Mouse (Mus musculus) forebrain, embryonic 16.5 days (tissue): ENCODE results near the gene Rbm33. TPM values are rescaled to one million over a fixed set of nuclear protein-coding genes. Genes with fewer than 3 reads are reported as not detected.

Experiments
- ATAC-seq: fragments of 200-750 bp; cut with Nextera tagmentation; 2 replicates; pipeline ENCODE4 v1.8.0; 2017; ENCODE audit warnings: mild to moderate bottlenecking, moderate library complexity
- H3K27ac ChIP-seq: fragments of 300-500 bp; sonication (generic); 2 replicates; pipeline ENCODE4 v1.5.1; 2014; ENCODE audit warnings: low read length, control low read depth
- H3K27me3 ChIP-seq: fragments of 300-500 bp; sonication (generic); replicated peaks from 2 replicates; pipeline ENCODE4 v1.6.1; 2014; ENCODE audit warnings: low read length; ENCODE audit not compliant: control insufficient read depth, insufficient read depth
- H3K36me3 ChIP-seq: fragments of 300-500 bp; sonication (generic); 2 replicates; pipeline ENCODE4 v1.6.1; 2014; ENCODE audit not compliant: control insufficient read depth, insufficient read depth
- H3K4me1 ChIP-seq: fragments of 300-500 bp; sonication (generic); replicated peaks from 2 replicates; pipeline ENCODE4 v1.6.1; 2014; ENCODE audit warnings: low read length; ENCODE audit not compliant: control insufficient read depth, insufficient read depth
- H3K4me2 ChIP-seq: fragments of 300-500 bp; sonication (generic); 2 replicates; pipeline ENCODE4 v1.6.1; 2014; ENCODE audit warnings: mild to moderate bottlenecking, low read length, control low read depth
- H3K4me3 ChIP-seq: fragments of 300-500 bp; sonication (generic); replicated peaks from 2 replicates; pipeline ENCODE4 v1.5.1; 2014; ENCODE audit warnings: mild to moderate bottlenecking, low read length, control low read depth
- H3K9ac ChIP-seq: fragments of 300-500 bp; sonication (generic); replicated peaks from 2 replicates; pipeline ENCODE4 v1.6.1; 2014; ENCODE audit warnings: low read depth, low read length, control low read depth
- H3K9me3 ChIP-seq: fragments of 300-500 bp; sonication (generic); 2 replicates; pipeline ENCODE4 v1.6.1; 2016; ENCODE audit warnings: low read length; ENCODE audit not compliant: control insufficient read depth
- WGBS: fragments of 180-500 bp; shearing (Covaris S2); extraction: QIAGEN DNeasy Blood & Tissue Kit; methylation state at CpG from one replicate; pipeline ENCODE4 v1.1.7; 2014; 5-methylcytosine and 5-hydroxymethylcytosine counted together
- polyA plus RNA-seq: library from polyadenylated mRNA; unstranded; fragments of >200 nt; fragmentation: Nextera tagmentation; extraction: Ambion mirVana; gene quantifications from 2 replicates; pipeline ENCODE4 v1.2.1, GENCODE M21; 2015

Rbm33 gene
- polyA plus RNA-seq, 1 experiment from 2014 or later: 18.8 TPM

DNA sequence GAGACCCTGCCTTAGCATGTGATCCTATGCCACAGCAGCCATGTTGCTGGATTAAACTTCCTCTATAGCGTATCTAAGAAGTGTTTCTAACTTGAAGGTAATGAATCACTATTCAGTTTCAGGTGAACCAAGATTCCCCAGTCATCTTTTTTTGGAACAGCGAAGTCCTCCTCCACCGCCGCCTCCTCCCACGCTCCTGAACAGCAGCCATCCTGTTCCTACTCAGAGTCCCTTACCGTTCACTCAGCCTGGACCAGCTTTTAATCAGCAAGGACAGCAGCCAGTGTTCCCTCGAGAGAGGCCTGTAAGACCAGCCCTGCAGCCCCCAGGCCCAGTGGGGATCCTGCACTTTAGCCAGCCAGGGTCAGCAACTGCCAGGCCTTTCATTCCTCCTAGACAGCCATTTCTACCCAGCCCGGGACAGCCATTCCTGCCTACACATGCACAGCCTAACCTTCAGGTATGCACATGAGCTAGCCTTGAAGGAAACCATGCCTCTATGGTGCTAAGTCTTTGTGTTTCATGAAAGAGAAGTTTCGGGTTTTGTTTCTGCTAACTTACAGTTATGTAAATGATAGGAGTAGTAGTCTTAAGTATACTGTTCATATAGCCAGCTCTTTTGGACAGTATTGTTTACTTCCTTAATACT is 70.7 kb downstream of the Rbm33 start:
- no peak overlapping the region for H3K4me2 ChIP-seq
- no peak overlapping the region for H3K4me3 ChIP-seq
- peaks cover 30% of the 10 kb centered on the region for H3K36me3 ChIP-seq
- no peaks in the 10 kb centered on the region for H3K27me3 ChIP-seq
- ATAC-seq: no peak
- H3K4me1 ChIP-seq: no peaks in the 10 kb centered on the region
- H3K27ac ChIP-seq: no peak overlapping the region
- WGBS: 82% methylated on average over 9 of the region's 9 CpGs
- H3K9ac ChIP-seq: no peak overlapping the region
- no peaks in the 10 kb centered on the region for H3K9me3 ChIP-seq

DNA sequence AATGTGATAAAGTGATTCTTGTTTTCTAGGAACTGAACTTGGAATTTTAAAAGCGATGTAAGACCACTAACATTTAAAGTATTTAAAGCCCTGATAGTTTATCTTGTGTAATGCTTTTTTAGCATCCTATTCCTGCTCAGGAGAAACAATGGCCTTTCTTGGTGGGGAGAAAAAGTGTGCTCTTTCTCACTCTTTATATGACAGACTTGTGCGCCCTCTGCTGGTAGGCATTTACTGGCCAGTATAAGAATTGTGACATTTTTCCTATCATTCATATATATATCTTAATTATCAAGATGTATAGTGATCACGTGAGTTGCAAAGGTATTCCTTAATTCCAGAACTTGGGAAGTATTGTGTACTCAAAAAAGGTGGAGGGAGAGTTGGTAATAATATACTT is 71.3 kb downstream of the Rbm33 start:
- no peak for ATAC-seq

GRCm38 (mm10) chr5:28390189-28390588 is 73.3 kb downstream of the Rbm33 start:
- no peaks in the 10 kb centered on the region for H3K9me3 ChIP-seq
- WGBS: 93% methylated on average over 6 of the region's 6 CpGs
- no peaks in the 10 kb centered on the region for H3K4me1 ChIP-seq
- no peaks in the 10 kb centered on the region for H3K27me3 ChIP-seq
- no peak overlapping the region for H3K27ac ChIP-seq
- H3K9ac ChIP-seq: no peak overlapping the region
- H3K36me3 ChIP-seq: peaks cover 37% of the 10 kb centered on the region
- H3K4me3 ChIP-seq: no peak overlapping the region
- ATAC-seq: no peak
- H3K4me2 ChIP-seq: no peak overlapping the region

More for the DNA sequence above, 71.3 kb downstream of the Rbm33 start:
- Histone ChIP-seq H3K27ac (no peak overlapping the region), H3K4me2 (no peak overlapping the region), H3K36me3 (peaks cover 30% of the 10 kb centered on the region), H3K9ac (no peak overlapping the region), H3K27me3 (no peaks in the 10 kb centered on the region), H3K9me3 (no peaks in the 10 kb centered on the region), H3K4me3 (no peak overlapping the region), H3K4me1 (no peaks in the 10 kb centered on the region)
- 61% methylated on average over 3 of the region's 3 CpGs for WGBS

DNA sequence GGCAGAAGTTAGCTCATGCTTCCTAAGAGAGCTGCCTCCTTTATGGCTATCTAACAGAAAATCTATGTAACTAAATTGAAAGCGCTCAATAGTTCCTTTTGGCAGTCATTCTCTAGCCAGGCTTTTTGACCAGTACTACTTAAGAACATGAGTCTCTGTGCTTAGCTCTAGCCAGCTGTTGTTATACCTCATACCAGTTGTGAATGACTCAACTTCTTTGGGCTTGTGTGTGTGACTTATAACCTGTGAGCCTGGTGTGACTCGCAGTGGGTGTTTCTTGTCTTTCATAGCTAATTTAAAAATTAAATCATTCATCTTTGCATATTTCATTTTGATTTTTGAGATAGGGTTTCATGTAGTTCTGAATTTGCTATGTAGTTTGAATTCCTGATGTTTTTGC is 80.4 kb downstream of the Rbm33 start:
- H3K4me3 ChIP-seq: no peak overlapping the region
- H3K9ac ChIP-seq: no peak overlapping the region
- H3K27ac ChIP-seq: no peak overlapping the region
- H3K27me3 ChIP-seq: no peaks in the 10 kb centered on the region
- WGBS: 94% methylated on average over 2 of the region's 2 CpGs
- H3K4me1 ChIP-seq: no peaks in the 10 kb centered on the region
- no peaks in the 10 kb centered on the region for H3K9me3 ChIP-seq
- no peak overlapping the region for H3K4me2 ChIP-seq
- H3K36me3 ChIP-seq: peaks cover 9% of the 10 kb centered on the region
- no peak for ATAC-seq

GRCm38 (mm10) chr5:28398736-28399135 is 81.8 kb downstream of the Rbm33 start:
- 82% methylated on average over 3 of the region's 3 CpGs for WGBS

DNA sequence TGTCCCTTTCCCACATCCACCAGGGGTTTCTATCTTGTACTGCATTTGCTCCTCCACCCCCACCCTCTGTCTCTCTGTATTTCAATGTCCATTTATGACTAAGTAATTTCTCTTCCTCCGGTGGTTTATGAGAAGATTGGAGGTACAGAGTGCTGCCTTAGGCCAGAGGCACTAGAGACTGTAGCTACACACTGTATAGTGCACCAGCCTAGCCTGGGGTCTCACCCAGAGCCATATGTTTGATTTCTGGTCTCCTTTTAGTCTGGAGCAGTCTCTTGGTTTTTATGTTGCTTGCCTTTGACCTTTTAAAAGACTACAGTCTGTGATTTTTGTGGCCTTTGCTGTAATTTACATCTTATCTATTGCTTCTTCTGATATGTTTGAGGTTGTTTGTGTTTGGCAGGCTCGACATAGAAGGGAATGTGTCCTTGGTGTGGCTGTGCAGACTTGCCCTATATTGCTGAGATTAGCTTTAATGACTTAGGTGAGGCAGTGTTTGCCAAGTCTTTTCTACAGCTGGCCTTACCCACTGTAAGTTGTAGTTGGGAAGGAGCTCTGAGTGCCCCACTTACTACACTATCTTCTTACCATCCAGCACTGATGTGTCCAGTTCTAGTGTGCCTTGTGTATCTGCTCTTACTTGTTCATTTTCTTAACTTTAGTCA is 82.7 kb downstream of the Rbm33 start:
- ATAC-seq: no peak
- H3K9ac ChIP-seq: no peak overlapping the region
- no peak overlapping the region for H3K27ac ChIP-seq
- H3K4me1 ChIP-seq: 0 out of 2 replicates have a peak, but pooled peaks cover 3% of the 10 kb centered on the region
- H3K27me3 ChIP-seq: no peaks in the 10 kb centered on the region
- no peak overlapping the region for H3K4me2 ChIP-seq
- peaks cover 3% of the 10 kb centered on the region for H3K36me3 ChIP-seq
- H3K9me3 ChIP-seq: no peaks in the 10 kb centered on the region
- H3K4me3 ChIP-seq: no peak overlapping the region
- WGBS: 90% methylated on average over 2 of the region's 2 CpGs

More at GRCm38 (mm10) chr5:28398736-28399135, 81.8 kb downstream of the Rbm33 start:
- Histone ChIP-seq H3K9ac (no peak overlapping the region), H3K36me3 (peaks cover 9% of the 10 kb centered on the region), H3K4me3 (no peak overlapping the region), H3K9me3 (no peaks in the 10 kb centered on the region), H3K4me2 (no peak overlapping the region), H3K27ac (no peak overlapping the region), H3K4me1 (0 out of 2 replicates have a peak, but pooled peaks cover under 1% of the 10 kb centered on the region), H3K27me3 (no peaks in the 10 kb centered on the region)
- ATAC-seq: no peak

DNA sequence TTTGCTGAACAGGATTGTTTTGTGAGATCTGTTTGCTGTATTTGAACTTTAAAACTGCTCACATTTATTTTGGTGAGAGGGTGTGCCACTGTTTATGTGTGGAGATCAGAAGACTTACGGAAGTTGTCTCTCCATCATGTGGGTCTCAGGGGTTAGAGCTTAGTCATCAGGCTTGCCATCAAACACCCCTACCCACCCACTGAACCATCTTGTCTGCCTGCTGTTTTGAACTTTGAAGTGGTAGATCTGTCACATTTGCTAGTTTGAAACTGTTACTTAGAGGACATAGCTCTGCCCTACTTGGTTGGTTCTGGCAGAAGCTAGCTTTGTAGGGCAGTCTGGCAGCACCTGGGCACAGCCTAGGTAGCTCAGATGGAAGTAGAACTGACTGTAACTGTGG is 85.8 kb downstream of the Rbm33 start:
- ATAC-seq: no peak
- Histone ChIP-seq H3K27ac (no peak overlapping the region), H3K4me2 (no peak overlapping the region), H3K4me1 (0 out of 2 replicates have a peak, but pooled peaks cover 3% of the 10 kb centered on the region), H3K9ac (no peak overlapping the region), H3K36me3 (no peaks in the 10 kb centered on the region; the same call in none of the 2 replicates), H3K27me3 (no peaks in the 10 kb centered on the region), H3K9me3 (no peaks in the 10 kb centered on the region), H3K4me3 (no peak overlapping the region)
- WGBS: 89% methylated on average over 1 of the region's 1 CpGs

DNA sequence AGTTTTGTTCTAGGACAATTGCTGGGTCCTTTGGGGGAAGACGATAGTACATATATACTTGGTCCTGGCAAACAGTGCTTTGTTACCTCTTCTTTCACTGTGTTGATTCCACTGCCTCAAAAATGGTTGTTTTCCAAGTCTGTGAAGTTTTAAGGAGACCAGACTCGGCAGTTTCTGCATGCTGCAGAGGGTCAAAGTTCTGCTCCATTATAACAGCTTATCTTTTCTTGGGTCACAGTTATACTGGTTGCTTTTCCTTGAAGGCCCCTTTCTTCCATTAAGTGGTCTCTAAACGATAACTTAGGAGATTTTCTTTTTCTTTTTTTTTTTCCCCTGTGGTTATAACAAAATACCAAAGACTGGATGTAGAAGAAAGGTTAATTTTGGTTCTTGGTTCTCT is 89.7 kb downstream of the Rbm33 start:
- Histone ChIP-seq H3K9ac (no peak overlapping the region), H3K36me3 (peaks cover 5% of the 10 kb centered on the region; the same call in 1 of the 2 replicates), H3K4me2 (no peak overlapping the region), H3K27ac (no peak overlapping the region), H3K27me3 (no peaks in the 10 kb centered on the region), H3K9me3 (no peaks in the 10 kb centered on the region), H3K4me3 (no peak overlapping the region), H3K4me1 (0 out of 2 replicates have a peak, but pooled peaks cover 3% of the 10 kb centered on the region)
- ATAC-seq: no peak
- 87% methylated on average over 3 of the region's 3 CpGs for WGBS

- Histone ChIP-seq H3K4me2 (no peak overlapping the region), H3K9me3 (no peaks in the 10 kb centered on the region), H3K36me3 (peaks cover 28% of the 10 kb centered on the region), H3K27me3 (no peaks in the 10 kb centered on the region), H3K9ac (no peak overlapping the region), H3K27ac (no peak overlapping the region), H3K4me3 (no peak overlapping the region), H3K4me1 (no peaks in the 10 kb centered on the region)
- WGBS: 94% methylated on average over 2 of the region's 2 CpGs
- no peak for ATAC-seq
These were observed 95.2 kb downstream of the Rbm33 start for GRCm38 (mm10) chr5:28412006-28412685.
